Mouse (Mus musculus): Measurements from ENCODE around the gene Celf2. TPM values are rescaled to one million over a fixed set of nuclear protein-coding genes. Genes with fewer than 3 reads are reported as not detected.

Celf2 gene
- total RNA-seq, 2 experiments from 2014 or later = 375 to 530 TPM

DNA sequence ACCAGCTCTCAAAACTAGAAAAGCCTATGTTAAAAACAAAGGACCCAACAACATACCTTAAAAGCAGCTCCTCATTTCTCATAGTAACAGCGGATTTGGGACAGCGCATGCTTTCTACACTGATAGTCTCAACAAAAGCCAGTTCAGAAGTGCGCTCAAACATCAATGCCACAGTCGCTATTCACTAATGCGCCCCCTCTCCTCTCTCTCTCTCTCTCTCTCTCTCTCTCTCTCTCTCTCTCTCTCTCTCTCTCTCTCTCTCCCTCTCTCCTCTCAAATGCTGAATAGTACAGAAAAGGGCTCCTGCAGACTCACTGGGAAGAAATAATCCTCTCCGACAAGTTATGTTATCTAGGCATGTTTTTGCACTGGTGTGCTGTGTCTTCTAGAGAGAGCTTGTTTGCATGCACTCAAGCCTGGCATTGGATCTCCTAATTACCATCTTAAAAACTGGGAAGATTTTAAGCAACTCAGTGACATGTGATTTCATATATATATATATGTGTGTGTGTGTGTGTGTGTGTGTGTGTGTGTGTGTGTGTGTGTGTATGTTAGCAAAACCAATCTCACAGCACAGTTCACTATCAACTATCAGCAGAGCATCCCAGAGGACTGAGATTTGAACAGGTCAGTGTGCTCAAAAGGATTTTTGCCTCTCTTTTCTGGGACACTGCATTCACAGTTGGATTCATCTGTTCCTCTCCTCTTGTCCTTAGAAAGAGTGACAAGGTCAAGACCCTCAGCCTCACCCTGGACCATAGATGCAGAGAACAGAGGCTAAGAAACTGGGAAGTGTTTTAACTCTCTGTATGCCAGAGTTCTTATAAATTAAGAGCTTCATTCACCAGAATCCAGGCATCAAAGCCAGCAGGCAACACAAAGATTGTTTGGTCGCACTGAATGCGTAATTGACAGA is 624.3 kb downstream of the Celf2 start:
- DNase-seq (ENCODE audit: low spot score in 2 of 2) = no peak
- intact Hi-C loops (cut with DNase I) = loop anchor here (10.0 kb wide), 1 partner anchor 160 kb away; no protein-coding TSS in a partner anchor

DNA sequence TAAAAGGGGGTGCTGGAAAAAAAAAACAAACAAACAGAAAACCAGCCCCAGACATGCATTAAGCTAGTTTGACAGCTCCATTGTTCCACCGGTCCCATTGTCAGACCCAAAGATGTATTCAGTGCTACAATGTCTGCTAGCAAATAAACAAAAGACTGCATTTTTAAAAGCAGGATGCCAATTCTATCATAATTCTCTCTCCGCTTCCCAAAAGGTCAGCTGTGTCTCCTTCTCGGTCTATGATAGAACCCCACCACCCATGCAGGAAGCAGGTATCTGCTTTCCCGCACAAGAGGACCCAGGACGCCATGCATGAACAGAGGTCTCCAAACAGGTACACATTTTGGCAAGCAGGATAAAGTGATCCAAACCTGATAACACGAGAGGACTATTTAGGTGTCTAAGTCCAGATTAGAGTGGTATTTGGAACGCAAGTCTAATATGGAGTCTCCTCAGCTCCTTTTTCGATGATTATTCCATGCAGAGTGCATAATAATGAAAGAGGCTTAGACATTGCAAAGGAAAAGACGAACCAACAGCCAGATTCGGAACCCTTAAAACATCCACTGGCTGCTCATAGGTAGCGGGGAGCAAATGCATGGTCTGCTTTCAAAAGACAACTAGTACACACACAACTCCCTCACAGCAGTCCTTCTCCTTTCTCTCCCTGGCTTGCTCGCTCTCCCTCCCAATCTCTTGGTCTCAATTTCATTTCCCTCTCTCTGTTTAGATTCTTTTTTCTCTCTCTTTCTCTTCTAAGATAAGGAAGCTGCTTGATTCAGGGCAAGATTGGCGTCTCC is 625.2 kb downstream of the Celf2 start:
- intact Hi-C loops (cut with DNase I) = loop anchor here (10.0 kb wide), 1 partner anchor 161 kb away; no protein-coding TSS in a partner anchor
- no peak for DNase-seq (ENCODE audit: low spot score in 2 of 2)

GRCm38 (mm10) chr2:6882236-6882885 is 627.0 kb downstream of the Celf2 start:
- intact Hi-C loops (cut with DNase I) = loop anchor here (10.0 kb wide), 1 partner anchor 162 kb away; no protein-coding TSS in a partner anchor
- DNase-seq (ENCODE audit: low spot score in 2 of 2) = no peak

DNA sequence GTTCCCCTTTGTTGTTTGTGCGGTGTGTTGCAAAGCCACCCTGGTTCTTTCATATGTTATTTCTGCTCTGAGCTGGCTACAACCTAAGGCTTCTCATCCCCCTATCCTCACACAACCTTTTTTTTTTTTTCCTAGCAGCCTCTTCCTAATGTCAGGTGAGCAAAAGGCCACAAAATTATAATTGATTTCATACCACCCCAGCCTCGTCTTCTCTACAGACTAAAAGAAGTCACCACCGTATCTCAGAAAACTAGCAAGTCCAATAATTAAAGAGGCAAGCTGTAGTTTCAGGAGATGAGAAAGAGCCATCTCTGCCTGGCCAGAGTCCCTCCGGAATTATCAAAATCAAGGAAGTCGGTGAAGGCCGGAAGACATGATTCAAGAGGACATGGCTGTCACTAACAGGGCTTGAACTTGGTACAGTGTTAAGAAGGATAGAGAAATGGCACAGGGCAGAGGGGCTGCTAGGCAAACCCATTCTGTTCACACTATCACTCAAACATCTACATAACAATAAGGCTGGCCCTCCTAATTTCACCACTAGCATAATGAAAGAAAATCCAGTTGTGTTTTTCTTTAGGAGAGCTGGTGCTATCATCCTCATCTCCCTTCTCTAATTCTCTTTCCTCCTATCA is 628.3 kb downstream of the Celf2 start:
- intact Hi-C loops (cut with DNase I) = loop anchor here (10.0 kb wide), 1 partner anchor 164 kb away; no protein-coding TSS in a partner anchor
- DNase-seq (ENCODE audit: low spot score in 2 of 2) = no peak

DNA sequence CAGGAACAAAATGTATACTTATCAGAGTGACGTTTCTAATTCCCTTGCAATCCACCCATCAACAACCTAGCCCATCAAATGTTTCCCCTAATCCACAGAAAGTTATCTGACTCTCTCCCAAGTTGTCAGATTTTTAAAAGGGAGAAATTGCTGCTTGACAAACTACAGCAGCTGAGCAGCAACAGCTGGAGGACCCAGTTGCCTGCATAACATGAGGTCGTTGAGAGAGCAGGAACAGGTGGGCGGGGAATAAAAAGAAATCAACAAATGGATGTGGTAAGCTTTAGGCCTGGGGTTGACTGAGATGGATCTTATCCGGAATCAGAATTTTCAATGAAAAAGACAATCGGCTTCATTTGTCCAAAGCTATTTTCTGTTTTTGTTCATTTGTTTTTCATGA is 632.3 kb downstream of the Celf2 start:
- intact Hi-C loops (cut with DNase I) = loop anchor here (10.0 kb wide), 3 partner anchors 152 to 518 kb away; no protein-coding TSS in a partner anchor
- DNase-seq (ENCODE audit: low spot score in 2 of 2) = no peak

DNA sequence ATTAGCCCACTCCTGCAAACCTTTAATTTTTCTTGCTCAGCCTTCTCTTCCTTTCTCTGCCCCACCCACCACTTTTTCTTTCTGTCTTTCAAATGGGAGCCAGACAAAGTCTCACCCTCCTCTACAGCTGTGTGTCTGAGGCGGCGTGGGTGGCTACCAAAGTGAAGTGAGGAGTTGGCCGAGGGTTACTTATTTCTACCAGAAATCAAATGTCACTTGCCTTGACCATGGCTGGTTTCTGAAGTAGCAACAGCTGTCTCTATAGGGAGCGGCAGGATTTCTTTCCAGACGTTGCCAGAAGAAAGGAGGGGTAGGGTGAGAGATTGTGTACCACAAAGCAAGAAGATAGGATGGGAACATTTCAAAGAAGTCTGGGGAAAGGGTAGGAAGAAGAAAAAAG is 632.8 kb downstream of the Celf2 start:
- intact Hi-C loops (cut with DNase I) = loop anchor here (10.0 kb wide), 3 partner anchors 152 to 518 kb away; no protein-coding TSS in a partner anchor
- DNase-seq (ENCODE audit: low spot score in 2 of 2) = peak; percentile 54 to 55

- no peak for DNase-seq (ENCODE audit: low spot score in 2 of 2)
These were observed 634.2 kb downstream of the Celf2 start for GRCm38 (mm10) chr2:6875071-6875611.

GRCm38 (mm10) chr2:6874266-6874955 is 635.0 kb downstream of the Celf2 start:
- intact Hi-C loops (cut with DNase I) = loop anchor here (10.0 kb wide), 3 partner anchors 150 to 520 kb away; no protein-coding TSS in a partner anchor
- DNase-seq (ENCODE audit: low spot score in 2 of 2) = no peak

More at GRCm38 (mm10) chr2:6875071-6875611, 634.2 kb downstream of the Celf2 start:
- intact Hi-C loops (cut with DNase I) = loop anchor here (10.0 kb wide), 3 partner anchors 150 to 520 kb away; no protein-coding TSS in a partner anchor

DNA sequence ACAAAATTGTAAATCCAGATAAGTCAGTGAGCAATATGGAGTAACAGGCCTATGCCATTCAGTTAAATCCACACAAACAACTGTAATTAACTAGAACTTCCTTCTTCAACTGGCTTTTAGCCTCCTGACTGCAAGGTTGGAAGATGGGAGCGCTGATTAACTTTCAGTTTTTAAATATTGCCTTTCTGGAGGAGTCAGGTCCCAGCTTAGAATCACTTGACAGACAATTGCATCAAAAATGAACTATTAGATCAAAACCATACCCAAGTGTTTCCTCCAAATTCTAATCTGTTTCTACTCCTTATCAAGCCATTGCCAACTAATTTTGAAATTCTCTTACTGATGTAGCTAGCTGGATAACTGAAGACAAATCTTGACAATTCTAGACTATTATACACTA is 635.7 kb downstream of the Celf2 start:
- no peak for DNase-seq (ENCODE audit: low spot score in 2 of 2)
- intact Hi-C loops (cut with DNase I) = loop anchor here (10.0 kb wide), 3 partner anchors 149 to 521 kb away; no protein-coding TSS in a partner anchor

GRCm38 (mm10) chr2:6872894-6873255 is 636.5 kb downstream of the Celf2 start:
- no peak for DNase-seq (ENCODE audit: low spot score in 2 of 2)
- intact Hi-C loops (cut with DNase I) = loop anchor here (10.0 kb wide), 3 partner anchors 148 to 522 kb away; no protein-coding TSS in a partner anchor

- intact Hi-C loops (cut with DNase I) = loop anchor here (10.0 kb wide), 3 partner anchors 148 to 522 kb away; no protein-coding TSS in a partner anchor
- DNase-seq (ENCODE audit: low spot score in 2 of 2) = peak; percentile 74 to 79
These were observed 637.1 kb downstream of the Celf2 start for GRCm38 (mm10) chr2:6872131-6872893.

- intact Hi-C loops (cut with DNase I) = loop anchor here (10.0 kb wide), 3 partner anchors 147 to 523 kb away; no protein-coding TSS in a partner anchor
These were observed 637.9 kb downstream of the Celf2 start for GRCm38 (mm10) chr2:6871281-6872130.

DNA sequence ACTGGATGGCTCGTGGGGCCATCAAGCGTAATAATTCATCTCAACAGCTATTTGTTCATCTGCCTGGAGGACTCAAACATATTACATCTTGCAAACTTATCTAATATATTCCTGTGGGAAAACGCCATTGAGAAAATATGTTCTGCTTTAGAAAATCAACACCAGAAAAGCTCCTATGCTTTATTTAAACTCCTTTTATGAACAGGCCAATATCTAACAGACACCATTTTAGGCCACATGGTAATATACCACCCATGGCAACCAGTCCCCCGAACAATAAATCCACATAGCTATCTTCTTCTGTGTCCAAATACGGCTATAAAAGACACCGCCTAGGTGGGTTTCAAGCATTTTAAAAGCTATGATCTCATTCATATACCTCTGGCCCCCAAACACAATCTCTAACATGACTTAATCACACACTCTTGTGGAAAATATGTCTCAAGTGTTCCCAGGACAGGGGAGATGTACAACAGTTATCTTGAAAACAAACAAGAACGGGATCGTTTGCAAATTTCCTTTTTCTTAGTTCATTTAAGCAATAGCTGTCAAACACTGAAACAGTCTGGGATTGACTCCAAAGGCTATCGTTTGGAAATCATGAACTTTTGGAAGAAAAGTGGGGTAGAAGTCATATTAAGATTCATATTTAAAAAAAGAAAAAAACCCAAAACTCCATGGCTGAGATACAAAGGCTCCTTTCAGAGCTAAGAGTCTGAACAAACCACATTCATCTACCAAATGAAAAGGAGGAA is 639.2 kb downstream of the Celf2 start:
- intact Hi-C loops (cut with DNase I) = loop anchor here (10.0 kb wide), 3 partner anchors 145 to 525 kb away; no protein-coding TSS in a partner anchor
- no peak for DNase-seq (ENCODE audit: low spot score in 2 of 2)

More at GRCm38 (mm10) chr2:6871281-6872130, 637.9 kb downstream of the Celf2 start:
- DNase-seq (ENCODE audit: low spot score in 2 of 2) = no peak

GRCm38 (mm10) chr2:6867297-6867696 is 642.1 kb downstream of the Celf2 start:
- intact Hi-C loops (cut with DNase I) = no loop called here
- no peak for DNase-seq (ENCODE audit: low spot score in 2 of 2)

GRCm38 (mm10) chr2:6865785-6866184 is 643.6 kb downstream of the Celf2 start:
- no peak for DNase-seq (ENCODE audit: low spot score in 2 of 2)
- intact Hi-C loops (cut with DNase I) = no loop called here
